Mouse (Mus musculus): ENCODE measurements at regions not wholly inside any gene's neighbourhood (a gene's known extent, or its start where the extent isn't known, plus 50 kb on each side); places are given as distances from the start of the nearest gene placed in this dataset.
A peak's percentile ranks its signal among the peaks of the same experiment; 100 is the strongest.

DNA sequence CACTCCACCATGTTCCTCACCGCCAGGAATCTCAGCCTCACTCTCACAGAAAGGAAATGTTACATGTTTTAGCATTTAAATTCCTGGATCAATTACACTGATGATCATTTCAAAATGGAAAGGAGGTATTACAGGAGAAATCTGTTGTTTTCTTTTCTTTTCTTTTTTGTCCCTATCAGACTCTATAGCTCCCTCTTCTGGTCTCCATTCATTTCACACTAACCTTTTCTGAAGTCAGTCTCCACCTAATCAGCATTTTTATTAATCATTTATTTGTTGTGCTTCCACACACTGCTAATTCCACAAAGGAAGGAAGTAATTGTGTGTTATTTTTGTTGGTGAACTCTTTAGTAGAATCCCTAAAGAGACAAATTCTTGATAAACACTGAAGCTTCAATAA is 130.5 kb upstream of the Car10 start:
- no peak for DNase-seq (ENCODE audit: low spot score in 2 of 2)

- no peak for DNase-seq (ENCODE audit: low spot score in 2 of 2)
Measured at GRCm38 (mm10) chr11:92999603-93000002, 98.2 kb upstream of the Car10 start.

DNA sequence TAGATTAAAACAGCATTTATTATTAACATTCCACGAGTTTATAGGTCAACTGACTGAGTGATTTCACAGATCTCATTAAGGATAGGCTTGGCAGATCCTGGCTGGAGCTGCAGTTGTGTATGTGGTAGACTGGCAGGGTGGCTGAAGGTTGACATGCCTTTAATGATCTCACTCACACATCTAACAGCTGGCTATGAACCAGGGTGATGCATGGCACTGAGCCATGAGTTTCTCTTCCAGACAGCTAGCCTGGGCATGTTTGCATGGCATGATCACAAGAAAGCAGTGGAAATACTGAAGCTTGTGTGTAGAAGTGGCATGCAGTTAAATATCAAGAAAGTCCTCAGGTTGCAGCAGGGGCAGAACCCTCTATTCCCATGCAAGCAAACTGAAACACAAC is 91.8 kb upstream of the Car10 start:
- DNase-seq (ENCODE audit: low spot score in 2 of 2) = no peak

DNA sequence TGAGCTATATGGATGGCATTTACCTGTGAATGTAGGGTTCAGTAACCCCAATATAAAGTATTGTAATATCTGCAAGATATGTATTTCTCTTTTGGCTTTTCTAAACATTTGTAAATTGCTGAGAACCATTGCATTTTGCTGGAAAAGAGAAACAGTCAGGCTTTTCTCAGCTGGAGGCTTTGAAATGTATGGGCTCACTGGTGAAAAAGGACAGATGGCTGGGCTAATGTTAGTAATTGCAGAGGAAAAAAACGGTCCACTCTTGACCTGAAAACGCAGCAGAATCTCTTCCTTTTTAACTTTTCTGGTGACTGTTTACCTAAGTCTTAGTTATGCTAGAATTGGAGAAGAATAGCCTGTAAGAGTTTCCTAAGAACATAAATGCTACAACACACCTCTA is 71.8 kb upstream of the Car10 start:
- no peak for DNase-seq (ENCODE audit: low spot score in 2 of 2)

DNA sequence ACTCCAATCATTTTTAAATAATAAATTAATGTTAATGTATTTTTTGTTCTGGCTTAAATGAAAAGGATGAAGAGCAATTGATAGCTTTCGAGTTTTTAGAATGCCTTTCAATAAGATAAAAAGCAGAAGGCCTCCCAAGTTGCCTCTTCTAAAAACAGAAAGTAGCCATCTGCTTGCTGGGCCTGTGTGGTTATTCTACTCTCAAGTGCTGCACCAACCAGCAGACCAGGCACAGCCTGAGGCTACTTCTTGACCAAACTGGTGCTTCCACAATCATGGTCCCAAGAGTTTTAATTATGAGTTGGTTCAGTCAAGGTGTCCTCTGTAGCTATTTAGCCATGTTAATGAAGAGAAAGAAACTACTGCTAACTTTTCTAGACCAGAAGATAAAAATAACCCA is 62.3 kb upstream of the Car10 start:
- no peak for DNase-seq (ENCODE audit: low spot score in 2 of 2)

DNA sequence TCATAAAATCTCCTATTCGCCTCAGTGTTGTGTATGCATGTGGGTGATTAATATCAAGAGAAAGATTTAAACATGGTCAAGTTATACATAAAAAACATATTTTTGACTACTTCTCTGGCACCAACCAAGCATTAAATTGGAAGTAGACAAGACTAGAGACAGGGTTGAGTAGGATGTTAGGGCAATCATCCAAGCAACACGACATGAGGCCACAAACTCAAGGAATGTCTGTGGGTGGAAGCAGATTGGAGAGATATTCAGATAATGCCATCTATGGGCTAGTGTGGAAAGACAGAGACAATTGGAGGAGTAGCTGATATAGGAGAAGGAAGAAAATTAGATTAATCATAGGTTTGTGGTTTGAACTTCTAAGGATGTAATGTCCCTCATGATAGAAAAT is 60.0 kb upstream of the Car10 start:
- no peak for DNase-seq (ENCODE audit: low spot score in 2 of 2)

- no peak for DNase-seq (ENCODE audit: low spot score in 2 of 2)
Measured at GRCm38 (mm10) chr11:93039325-93039724, 58.5 kb upstream of the Car10 start.

- DNase-seq (ENCODE audit: low spot score in 2 of 2) = no peak
Measured at GRCm38 (mm10) chr11:93040816-93041215, 57.0 kb upstream of the Car10 start.

DNA sequence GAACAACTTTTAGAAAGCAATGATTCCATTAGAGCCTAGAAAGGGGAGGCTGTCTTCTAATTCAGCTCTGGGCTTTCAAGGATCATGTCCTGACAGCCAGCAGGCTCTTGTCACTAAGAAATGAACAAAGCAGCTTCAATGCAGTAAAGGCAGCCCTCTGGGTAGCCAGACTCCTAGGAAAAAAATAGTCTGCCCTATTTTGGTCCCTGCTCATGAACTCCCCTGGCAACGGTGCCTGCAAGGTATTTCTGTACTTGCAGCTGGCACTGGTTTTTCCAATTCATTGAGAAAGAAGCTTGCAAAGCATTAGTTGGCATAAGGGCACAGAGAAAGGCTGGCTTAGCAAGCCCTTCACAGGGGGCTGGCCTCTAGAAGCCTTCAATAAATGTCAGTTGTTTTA is 52.8 kb upstream of the Car10 start:
- peak; percentile 6 to 13 for DNase-seq (ENCODE audit: low spot score in 2 of 2)
